Mouse (Mus musculus) hindbrain, embryonic 15.5 days (tissue): Measurements from ENCODE around the gene Hdac7. TPM values are rescaled to one million over a fixed set of nuclear protein-coding genes. Genes with fewer than 3 reads are reported as not detected.

Source experiments
- ATAC-seq: fragments of 200-750 bp; cut with Nextera tagmentation; 2 replicates; pipeline ENCODE4 v1.8.0; 2017; ENCODE audit warnings: low read depth, moderate number of reproducible peaks, moderate TSS enrichment; ENCODE audit not compliant: low FRiP score
- H3K27ac ChIP-seq: fragments of 300-500 bp; sonication (generic); replicated peaks from 2 replicates; pipeline ENCODE4 v1.5.1; 2015; ENCODE audit warnings: mild to moderate bottlenecking, inconsistent platforms
- H3K27me3 ChIP-seq: fragments of 300-500 bp; sonication (generic); 2 replicates; pipeline ENCODE4 v1.6.1; 2015; ENCODE audit warnings: control low read depth, inconsistent platforms
- H3K36me3 ChIP-seq: fragments of 300-500 bp; sonication (generic); 2 replicates; pipeline ENCODE4 v1.6.1; 2015; ENCODE audit warnings: control low read depth, inconsistent platforms
- H3K4me1 ChIP-seq: fragments of 300-500 bp; sonication (generic); replicated peaks from 2 replicates; pipeline ENCODE4 v1.6.1; 2015; ENCODE audit warnings: control low read depth, inconsistent platforms
- H3K4me2 ChIP-seq: fragments of 300-500 bp; sonication (generic); 2 replicates; pipeline ENCODE4 v1.6.1; 2015; ENCODE audit warnings: moderate library complexity, mild to moderate bottlenecking, inconsistent platforms
- H3K4me3 ChIP-seq: fragments of 300-500 bp; sonication (generic); 2 replicates; pipeline ENCODE4 v1.5.1; 2015; ENCODE audit warnings: mild to moderate bottlenecking, inconsistent platforms
- H3K9ac ChIP-seq: fragments of 300-500 bp; sonication (generic); 2 replicates; pipeline ENCODE4 v1.6.1; 2015; ENCODE audit warnings: inconsistent platforms
- H3K9me3 ChIP-seq: fragments of 300-500 bp; sonication (generic); 2 replicates; pipeline ENCODE4 v1.6.1; 2016; ENCODE audit warnings: control low read depth, inconsistent platforms
- WGBS: fragments of 180-500 bp; shearing (Covaris S2); methylation state at CpG from one replicate; pipeline ENCODE4 v1.1.7; 2015; 5-methylcytosine and 5-hydroxymethylcytosine counted together
- polyA plus RNA-seq: library from polyadenylated mRNA; unstranded; fragments of >200 nt; fragmentation: Nextera tagmentation; extraction: Ambion mirVana; gene quantifications from 2 replicates; pipeline ENCODE4 v1.2.1, GENCODE M21; 2015

Hdac7 gene
- 25.5 and 28.1 TPM in 2 replicates for polyA plus RNA-seq

- H3K27ac ChIP-seq: no peak within 1 kb of the TSS
- H3K9ac ChIP-seq: no peak within 1 kb of the TSS
- no peak within 1 kb of the TSS for H3K4me2 ChIP-seq
- H3K4me3 ChIP-seq: no peak within 1 kb of the TSS
- no peaks in the 10 kb centered on the region for H3K27me3 ChIP-seq
- no peak for ATAC-seq
- WGBS: 74% methylated on average over 19 of the region's 19 CpGs
- 0 out of 2 replicates have a peak, but pooled peaks cover 4% of the 10 kb centered on the region for H3K4me1 ChIP-seq
- H3K9me3 ChIP-seq: no peaks in the 10 kb centered on the region
- no peaks in the 10 kb centered on the region for H3K36me3 ChIP-seq
Measured at GRCm38 (mm10) chr15:97844037-97845034, at the start of gene Hdac7. Hdac7 (minus strand) TSS chr15:97844502.

GRCm38 (mm10) chr15:97892506-97892905 is 48.2 kb upstream of the Hdac7 start:
- no peaks in the 10 kb centered on the region for H3K9me3 ChIP-seq
- H3K4me2 ChIP-seq: no peak overlapping the region
- H3K27me3 ChIP-seq: no peaks in the 10 kb centered on the region
- H3K4me3 ChIP-seq: no peak overlapping the region
- no peak overlapping the region for H3K9ac ChIP-seq
- ATAC-seq: no peak
- no peak overlapping the region for H3K27ac ChIP-seq
- no peaks in the 10 kb centered on the region for H3K4me1 ChIP-seq
- WGBS: 72% methylated on average over 8 of the region's 8 CpGs
- no peaks in the 10 kb centered on the region for H3K36me3 ChIP-seq

GRCm38 (mm10) chr15:97890450-97890849 is 46.1 kb upstream of the Hdac7 start:
- Histone ChIP-seq H3K27me3 (no peaks in the 10 kb centered on the region), H3K27ac (no peak overlapping the region), H3K4me3 (no peak overlapping the region), H3K36me3 (no peaks in the 10 kb centered on the region), H3K9me3 (no peaks in the 10 kb centered on the region), H3K9ac (no peak overlapping the region), H3K4me1 (no peaks in the 10 kb centered on the region), H3K4me2 (no peak overlapping the region)
- 88% methylated on average over 10 of the region's 10 CpGs for WGBS
- ATAC-seq: no peak

DNA sequence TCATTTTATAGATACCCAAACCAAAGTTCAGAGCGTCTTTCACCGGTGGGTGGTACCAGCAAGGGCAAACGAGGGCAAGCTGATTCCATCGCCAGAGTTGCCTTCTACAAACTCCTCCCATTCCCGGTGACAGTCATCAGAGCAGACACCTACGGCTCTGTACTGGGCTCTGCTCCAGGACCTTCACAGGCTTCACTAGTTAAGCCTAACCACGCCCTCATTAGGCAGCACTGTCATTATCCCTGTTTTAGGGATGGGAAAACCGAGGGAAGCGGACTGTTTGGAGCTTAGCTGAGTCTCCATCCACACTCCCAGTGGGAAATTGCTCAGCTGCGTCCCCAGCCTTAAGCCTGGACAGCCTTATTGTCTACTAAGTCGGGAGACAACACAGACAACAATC is 45.7 kb upstream of the Hdac7 start:
- Histone ChIP-seq H3K4me1 (no peaks in the 10 kb centered on the region), H3K9ac (no peak overlapping the region), H3K4me2 (no peak overlapping the region), H3K4me3 (no peak overlapping the region), H3K27ac (no peak overlapping the region), H3K27me3 (no peaks in the 10 kb centered on the region), H3K9me3 (no peaks in the 10 kb centered on the region), H3K36me3 (no peaks in the 10 kb centered on the region)
- 66% methylated on average over 11 of the region's 11 CpGs for WGBS
- no peak for ATAC-seq

DNA sequence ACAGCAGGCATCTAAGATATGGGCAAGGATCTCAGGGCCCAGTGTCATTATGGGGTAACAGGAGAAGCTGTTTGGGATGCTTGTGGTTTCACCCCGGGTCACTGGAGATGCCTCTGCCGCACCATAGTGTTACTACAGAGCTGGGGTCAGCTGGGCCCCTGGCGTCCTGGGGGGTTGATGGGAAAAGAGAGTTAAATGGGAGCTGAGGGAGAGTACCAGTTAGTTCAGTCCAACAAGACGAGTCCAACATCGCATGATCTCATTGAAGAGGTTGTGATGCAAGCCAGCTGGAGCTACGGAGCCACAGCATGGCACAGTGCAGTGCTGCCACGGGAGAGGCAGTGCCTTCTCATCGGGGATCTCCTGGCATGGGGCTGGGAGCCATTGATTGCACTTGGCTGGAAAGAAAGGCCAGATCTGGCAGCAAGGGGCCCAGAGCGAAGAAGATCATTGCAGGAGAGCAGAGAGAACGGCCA is 43.3 kb upstream of the Hdac7 start:
- no peak overlapping the region for H3K4me2 ChIP-seq
- H3K9ac ChIP-seq: no peak overlapping the region
- no peak overlapping the region for H3K4me3 ChIP-seq
- H3K27me3 ChIP-seq: no peaks in the 10 kb centered on the region
- no peak for ATAC-seq
- 79% methylated on average over 10 of the region's 10 CpGs for WGBS
- H3K9me3 ChIP-seq: no peaks in the 10 kb centered on the region
- H3K4me1 ChIP-seq: no peaks in the 10 kb centered on the region
- H3K36me3 ChIP-seq: no peaks in the 10 kb centered on the region
- no peak overlapping the region for H3K27ac ChIP-seq

GRCm38 (mm10) chr15:97881423-97881822 is 37.1 kb upstream of the Hdac7 start:
- Histone ChIP-seq H3K27me3 (no peaks in the 10 kb centered on the region), H3K4me2 (no peak overlapping the region), H3K27ac (no peak overlapping the region), H3K4me3 (no peak overlapping the region), H3K4me1 (no peaks in the 10 kb centered on the region), H3K9ac (no peak overlapping the region), H3K9me3 (no peaks in the 10 kb centered on the region), H3K36me3 (no peaks in the 10 kb centered on the region)
- WGBS: 93% methylated on average over 8 of the region's 8 CpGs
- ATAC-seq: no peak

DNA sequence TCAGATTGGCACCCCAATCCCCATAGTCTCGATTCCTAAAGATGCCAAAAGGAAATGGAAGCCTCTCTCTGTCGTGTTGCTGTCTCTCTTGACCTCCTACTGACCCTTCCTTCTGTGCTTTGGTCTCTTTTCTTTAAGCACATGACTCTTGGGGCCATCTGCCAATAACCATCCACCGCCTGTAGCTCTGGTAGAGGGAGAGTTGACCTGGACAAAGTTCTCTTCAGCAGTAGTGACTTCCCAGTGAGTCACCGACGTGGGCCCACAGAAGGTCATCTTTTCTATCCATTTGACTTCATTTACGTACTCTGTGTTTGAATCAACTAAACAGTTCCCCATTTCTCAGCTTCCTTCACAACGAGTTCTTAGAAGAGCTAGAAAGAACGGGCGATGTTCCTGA is 36.1 kb upstream of the Hdac7 start:
- H3K4me1 ChIP-seq: no peaks in the 10 kb centered on the region
- H3K4me3 ChIP-seq: no peak overlapping the region
- no peak overlapping the region for H3K4me2 ChIP-seq
- H3K27ac ChIP-seq: no peak overlapping the region
- H3K9ac ChIP-seq: no peak overlapping the region
- no peaks in the 10 kb centered on the region for H3K36me3 ChIP-seq
- no peaks in the 10 kb centered on the region for H3K9me3 ChIP-seq
- WGBS: 82% methylated on average over 9 of the region's 9 CpGs
- no peak for ATAC-seq
- H3K27me3 ChIP-seq: no peaks in the 10 kb centered on the region

DNA sequence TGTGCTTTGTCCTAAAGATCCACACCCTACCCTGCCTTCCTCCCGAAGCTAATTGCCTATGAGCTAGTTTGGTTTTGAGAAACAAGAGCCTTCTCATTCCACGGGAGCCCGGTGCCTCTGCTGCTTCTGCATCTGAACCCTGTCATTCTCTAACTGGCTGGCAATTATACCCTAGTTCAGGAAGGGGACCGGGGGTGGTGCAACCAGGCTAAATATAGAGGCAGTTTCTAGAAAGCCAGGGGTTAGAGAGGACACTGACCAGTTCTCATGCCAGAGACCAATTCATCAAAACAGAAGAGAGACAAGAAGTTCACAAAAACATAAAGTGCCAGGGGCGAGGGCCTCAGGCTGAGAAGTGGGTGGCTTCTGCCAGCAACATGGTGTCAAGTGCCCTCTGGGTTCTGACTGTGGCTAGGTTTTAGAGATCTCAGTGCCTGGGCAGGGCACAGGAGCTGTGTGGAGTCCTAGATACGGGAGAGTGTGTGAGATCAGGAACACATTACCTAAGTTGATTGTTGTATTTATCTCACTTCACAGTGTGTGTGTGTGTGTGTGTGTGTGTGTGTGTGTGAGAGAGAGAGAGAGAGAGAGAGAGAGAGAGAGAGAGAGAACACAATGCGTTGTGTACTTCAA is 34.5 kb upstream of the Hdac7 start:
- Histone ChIP-seq H3K4me2 (no peak overlapping the region), H3K9me3 (no peaks in the 10 kb centered on the region), H3K36me3 (no peaks in the 10 kb centered on the region), H3K4me3 (no peak overlapping the region), H3K27me3 (no peaks in the 10 kb centered on the region), H3K4me1 (no peaks in the 10 kb centered on the region), H3K27ac (no peak overlapping the region), H3K9ac (no peak overlapping the region)
- WGBS: 86% methylated on average over 7 of the region's 7 CpGs
- ATAC-seq: no peak

DNA sequence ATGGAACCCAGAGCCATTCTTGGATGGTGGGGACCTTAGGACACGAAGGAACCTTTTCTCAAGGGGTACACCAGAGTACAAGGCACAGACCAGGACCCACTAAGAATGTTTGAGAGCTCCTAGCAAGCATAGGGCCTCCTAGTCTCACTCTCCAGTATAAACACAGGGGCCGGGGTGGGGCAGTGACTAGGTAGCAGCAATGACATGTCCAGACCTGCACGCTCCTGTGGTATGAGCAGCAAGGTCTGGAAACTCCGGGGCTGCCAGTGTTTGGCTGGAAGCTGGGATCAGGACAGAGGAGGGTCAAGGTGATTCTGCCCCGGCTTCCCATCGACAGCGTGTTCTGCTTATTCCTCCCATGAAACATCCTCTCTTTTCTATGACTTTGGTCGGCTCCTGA is 31.5 kb upstream of the Hdac7 start:
- WGBS: 89% methylated on average over 8 of the region's 8 CpGs
- H3K4me1 ChIP-seq: no peaks in the 10 kb centered on the region
- H3K9me3 ChIP-seq: no peaks in the 10 kb centered on the region
- H3K9ac ChIP-seq: no peak overlapping the region
- H3K4me3 ChIP-seq: no peak overlapping the region
- no peaks in the 10 kb centered on the region for H3K36me3 ChIP-seq
- no peaks in the 10 kb centered on the region for H3K27me3 ChIP-seq
- H3K4me2 ChIP-seq: no peak overlapping the region
- no peak for ATAC-seq
- no peak overlapping the region for H3K27ac ChIP-seq

GRCm38 (mm10) chr15:97873717-97874116 is 29.4 kb upstream of the Hdac7 start:
- 81% methylated on average over 9 of the region's 9 CpGs for WGBS
- H3K27ac ChIP-seq: no peak overlapping the region
- ATAC-seq: no peak
- no peaks in the 10 kb centered on the region for H3K9me3 ChIP-seq
- no peaks in the 10 kb centered on the region for H3K4me1 ChIP-seq
- H3K9ac ChIP-seq: no peak overlapping the region
- no peak overlapping the region for H3K4me3 ChIP-seq
- no peaks in the 10 kb centered on the region for H3K36me3 ChIP-seq
- H3K27me3 ChIP-seq: no peaks in the 10 kb centered on the region
- no peak overlapping the region for H3K4me2 ChIP-seq

- Histone ChIP-seq H3K4me2 (no peak overlapping the region), H3K4me1 (no peaks in the 10 kb centered on the region), H3K4me3 (no peak overlapping the region), H3K9ac (no peak overlapping the region), H3K9me3 (no peaks in the 10 kb centered on the region), H3K27me3 (no peaks in the 10 kb centered on the region), H3K36me3 (no peaks in the 10 kb centered on the region), H3K27ac (no peak overlapping the region)
- WGBS: 89% methylated on average over 8 of the region's 8 CpGs
- ATAC-seq: no peak
Measured at GRCm38 (mm10) chr15:97872161-97872560, 27.9 kb upstream of the Hdac7 start.
